Mouse (Mus musculus): ENCODE data around the gene Coil.

DNA sequence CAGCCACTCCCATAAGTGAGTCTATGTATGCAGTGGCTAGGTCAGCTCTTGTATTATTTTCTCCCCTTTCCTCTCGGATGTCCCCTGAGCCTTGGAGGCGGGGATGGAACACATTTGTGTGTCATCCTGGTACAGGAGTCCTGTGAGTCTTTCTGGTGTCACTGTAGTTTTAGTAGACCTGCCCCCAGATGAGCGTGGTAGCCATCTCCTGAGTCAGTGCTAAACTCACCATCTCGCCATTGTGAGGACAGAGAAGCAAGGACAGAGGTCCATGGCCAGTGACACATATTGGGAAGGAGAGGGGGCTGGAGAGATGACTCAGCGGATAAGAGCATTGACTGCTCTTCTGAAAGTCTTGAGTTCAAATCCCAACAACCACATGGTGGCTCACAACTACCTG, 7.1 kb downstream of the Coil start:
- TF ChIP-seq CTCF (IDR thresholded peaks at IDR 0.05; ENCODE audit: control insufficient read depth, insufficient read depth, insufficient replicate concordance, low read depth, low read length) = no peak
- no peak for TF ChIP-seq POLR2A (IDR thresholded peaks at IDR 0.05; ENCODE audit: control insufficient read depth, low read depth, low read length)

Measured in testis, adult 2 months (tissue).